Mouse (Mus musculus): ENCODE results near the gene Pcgf3.

The Pcgf3 gene

DNA sequence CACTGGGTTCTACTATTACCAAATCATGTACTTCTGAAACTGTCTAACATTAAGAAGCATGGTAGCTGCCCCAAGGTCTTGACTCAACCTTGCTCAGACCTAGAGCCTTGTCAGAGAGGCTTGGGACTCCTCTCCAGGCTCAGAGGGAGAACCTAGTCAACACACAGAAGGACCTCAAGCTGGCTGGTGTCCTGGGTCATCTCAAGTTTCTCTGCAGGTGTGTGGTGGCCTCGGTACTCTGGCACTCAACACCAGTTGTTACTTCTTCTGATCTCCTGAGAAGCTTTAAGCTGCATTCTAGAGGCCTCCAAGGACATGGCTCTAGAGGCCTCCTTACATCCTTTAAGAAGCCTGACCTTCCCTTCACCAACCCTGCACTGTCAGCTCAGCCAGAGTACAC lies 93.0 kb downstream of the Pcgf3 start:
- DNase-seq (ENCODE audit: low spot score): no peak

All from left cerebral cortex, adult 11 months (tissue).